Mouse (Mus musculus) neural tube, embryonic 14.5 days (tissue): ENCODE measurements at regions not wholly inside any gene's neighbourhood (a gene's known extent, or its start where the extent isn't known, plus 50 kb on each side); places are given as distances from the start of the nearest gene placed in this dataset.

Source experiments
- ATAC-seq: fragments of 200-750 bp; cut with Nextera tagmentation; 2 replicates; pipeline ENCODE4 v1.8.0; 2017; ENCODE audit warnings: low read depth, mild to moderate bottlenecking, moderate TSS enrichment, moderate library complexity
- H3K27ac ChIP-seq: fragments of 300-500 bp; sonication (generic); 2 replicates; pipeline ENCODE4 v1.5.1; 2014; ENCODE audit warnings: low read depth, mild to moderate bottlenecking, control low read depth, low read length, moderate library complexity, mixed read lengths
- H3K27me3 ChIP-seq: fragments of 300-500 bp; sonication (generic); 2 replicates; pipeline ENCODE4 v1.6.1; 2014; ENCODE audit warnings: low read length; ENCODE audit not compliant: control insufficient read depth, insufficient read depth
- H3K36me3 ChIP-seq: fragments of 300-500 bp; sonication (generic); 2 replicates; pipeline ENCODE4 v1.6.1; 2014; ENCODE audit warnings: low read length, mixed read lengths; ENCODE audit not compliant: control insufficient read depth, insufficient read depth
- H3K4me1 ChIP-seq: fragments of 300-500 bp; sonication (generic); 2 replicates; pipeline ENCODE4 v1.6.1; 2014; ENCODE audit warnings: low read length; ENCODE audit not compliant: control insufficient read depth, insufficient read depth
- H3K4me2 ChIP-seq: fragments of 300-500 bp; sonication (generic); 2 replicates; pipeline ENCODE4 v1.6.1; 2014; ENCODE audit warnings: mild to moderate bottlenecking, low read depth, low read length, control low read depth
- H3K4me3 ChIP-seq: fragments of 300-500 bp; sonication (generic); 2 replicates; pipeline ENCODE4 v1.5.1; 2014; ENCODE audit warnings: low read depth, low read length, control low read depth, mixed read lengths
- H3K9ac ChIP-seq: fragments of 300-500 bp; sonication (generic); replicated peaks from 2 replicates; pipeline ENCODE4 v1.6.1; 2014; ENCODE audit warnings: low read depth, mild to moderate bottlenecking, control low read depth, low read length, mixed read lengths
- H3K9me3 ChIP-seq: fragments of 300-500 bp; sonication (generic); 2 replicates; pipeline ENCODE4 v1.6.1; 2016; ENCODE audit warnings: low read length; ENCODE audit not compliant: control insufficient read depth
- WGBS: fragments of 180-500 bp; shearing (Covaris S2); extraction: QIAGEN DNeasy Blood & Tissue Kit; methylation state at CpG from one replicate; pipeline ENCODE4 v1.1.7; 2014; 5-methylcytosine and 5-hydroxymethylcytosine counted together

- WGBS: 77% methylated on average over 7 of the region's 7 CpGs
- no peaks in the 10 kb centered on the region for H3K36me3 ChIP-seq
- no peak for ATAC-seq
Observed at GRCm38 (mm10) chr7:111374534-111374933, 291.7 kb upstream of the Eif4g2 start.

GRCm38 (mm10) chr7:111373380-111374173, 290.7 kb upstream of the Eif4g2 start:
- H3K4me2 ChIP-seq: no peak overlapping the region
- H3K36me3 ChIP-seq: no peaks in the 10 kb centered on the region
- no peak overlapping the region for H3K4me3 ChIP-seq
- peaks cover 3% of the 10 kb centered on the region; the same call in 1 of the 2 replicates for H3K4me1 ChIP-seq
- no peak for ATAC-seq
- no peaks in the 10 kb centered on the region for H3K9me3 ChIP-seq
- 27% methylated on average over 10 of the region's 10 CpGs for WGBS
- no peaks in the 10 kb centered on the region for H3K27me3 ChIP-seq
- H3K27ac ChIP-seq: no peak overlapping the region
- H3K9ac ChIP-seq: no peak overlapping the region

More at GRCm38 (mm10) chr7:111374534-111374933, 291.7 kb upstream of the Eif4g2 start:
- no peaks in the 10 kb centered on the region for H3K27me3 ChIP-seq
- H3K4me1 ChIP-seq: peaks cover 3% of the 10 kb centered on the region; the same call in 1 of the 2 replicates
- no peak overlapping the region for H3K27ac ChIP-seq
- no peak overlapping the region for H3K9ac ChIP-seq
- no peaks in the 10 kb centered on the region for H3K9me3 ChIP-seq
- no peak overlapping the region for H3K4me3 ChIP-seq
- H3K4me2 ChIP-seq: no peak overlapping the region

- H3K9ac ChIP-seq: no peak overlapping the region
- H3K4me3 ChIP-seq: no peak overlapping the region
- H3K4me2 ChIP-seq: no peak overlapping the region
- no peak overlapping the region for H3K27ac ChIP-seq
- H3K36me3 ChIP-seq: no peaks in the 10 kb centered on the region
- H3K27me3 ChIP-seq: no peaks in the 10 kb centered on the region
- 0 out of 2 replicates have a peak, but pooled peaks have one; percentile 49 for ATAC-seq
- H3K9me3 ChIP-seq: no peaks in the 10 kb centered on the region
- H3K4me1 ChIP-seq: peaks cover 3% of the 10 kb centered on the region; the same call in 1 of the 2 replicates
- WGBS: 25% methylated on average over 2 of the region's 2 CpGs
Observed at GRCm38 (mm10) chr7:111370421-111370887, 287.6 kb upstream of the Eif4g2 start.

GRCm38 (mm10) chr7:111368296-111369004, 285.6 kb upstream of the Eif4g2 start:
- no peak for ATAC-seq
- Histone ChIP-seq H3K9ac (no peak overlapping the region), H3K4me2 (no peak overlapping the region), H3K27me3 (no peaks in the 10 kb centered on the region), H3K4me3 (no peak overlapping the region), H3K9me3 (no peaks in the 10 kb centered on the region), H3K27ac (no peak overlapping the region), H3K36me3 (no peaks in the 10 kb centered on the region), H3K4me1 (0 out of 2 replicates have a peak, but pooled peaks cover 3% of the 10 kb centered on the region)
- WGBS: 89% methylated on average over 2 of the region's 2 CpGs

- Histone ChIP-seq H3K4me2 (no peak overlapping the region), H3K27ac (no peak overlapping the region), H3K4me1 (0 out of 2 replicates have a peak, but pooled peaks cover 3% of the 10 kb centered on the region), H3K36me3 (no peaks in the 10 kb centered on the region), H3K9ac (no peak overlapping the region), H3K4me3 (no peak overlapping the region), H3K27me3 (no peaks in the 10 kb centered on the region), H3K9me3 (no peaks in the 10 kb centered on the region)
- WGBS: 93% methylated on average over 4 of the region's 4 CpGs
- ATAC-seq: no peak
Observed at GRCm38 (mm10) chr7:111366951-111367653, 284.3 kb upstream of the Eif4g2 start.

GRCm38 (mm10) chr7:111365384-111365783, 282.6 kb upstream of the Eif4g2 start:
- Histone ChIP-seq H3K4me3 (no peak overlapping the region), H3K27me3 (no peaks in the 10 kb centered on the region), H3K36me3 (no peaks in the 10 kb centered on the region), H3K9me3 (no peaks in the 10 kb centered on the region), H3K4me1 (0 out of 2 replicates have a peak, but pooled peaks cover 3% of the 10 kb centered on the region), H3K27ac (no peak overlapping the region), H3K9ac (no peak overlapping the region), H3K4me2 (no peak overlapping the region)
- no peak for ATAC-seq
- WGBS: 61% methylated on average over 5 of the region's 5 CpGs

- Histone ChIP-seq H3K4me1 (no peaks in the 10 kb centered on the region), H3K36me3 (no peaks in the 10 kb centered on the region), H3K27ac (no peak overlapping the region), H3K9ac (no peak overlapping the region), H3K4me3 (no peak overlapping the region), H3K4me2 (no peak overlapping the region), H3K27me3 (no peaks in the 10 kb centered on the region), H3K9me3 (no peaks in the 10 kb centered on the region)
- no peak for ATAC-seq
- WGBS: 92% methylated on average over 5 of the region's 5 CpGs
Observed at GRCm38 (mm10) chr7:111363206-111363605, 280.4 kb upstream of the Eif4g2 start.

- ATAC-seq: no peak
- WGBS: 82% methylated on average over 4 of the region's 4 CpGs
- Histone ChIP-seq H3K36me3 (no peaks in the 10 kb centered on the region), H3K4me2 (no peak overlapping the region), H3K9me3 (no peaks in the 10 kb centered on the region), H3K27me3 (no peaks in the 10 kb centered on the region), H3K27ac (no peak overlapping the region), H3K4me1 (no peaks in the 10 kb centered on the region), H3K9ac (no peak overlapping the region), H3K4me3 (no peak overlapping the region)
Observed at GRCm38 (mm10) chr7:111362646-111363045, 279.8 kb upstream of the Eif4g2 start.
